Mouse (Mus musculus) left cerebral cortex, postnatal 10 days (tissue): Measurements from ENCODE around the gene Lrrc10b. TPM values are rescaled to one million over a fixed set of nuclear protein-coding genes. Genes with fewer than 3 reads are reported as not detected.

Experiments used
- DNase-seq, 2 experiments: peaks; one replicate each; pipeline ENCODE4 v3.0.0; 2021 to 2022; ENCODE audit warnings: low spot score in 2 of 2, mixed read lengths in 1 of 2; ENCODE audit errors: extremely low spot score in 1 of 2
- intact Hi-C: fragments of 180-260 bp; cut with DNase I; formaldehyde crosslinking; loops from one replicate; pipeline ENCODE4 v1.15.1; 2025
- total RNA-seq, 2 experiments: library from RNA; stranded (reverse); gene quantifications; 2 replicates each; pipeline ENCODE4 v1.2.3; 2021

Gene Lrrc10b
- 10 to 100 TPM in 1 of 2 experiments, 1 to 10 TPM in 1; 8.7 to 13.3 TPM for total RNA-seq

- intact Hi-C loops = no loop called here
Observed at GRCm38 (mm10) chr19:10456752-10457483, at the start of gene Lrrc10b. Gene Lrrc10b, minus strand, starts transcription at chr19:10457473.

GRCm38 (mm10) chr19:10502571-10502970, 45.3 kb upstream of the Lrrc10b start:
- intact Hi-C loops = no loop called here
- DNase-seq = no peak

More at GRCm38 (mm10) chr19:10456752-10457483, at the start of gene Lrrc10b:
- DNase-seq = peak; percentile 55 to 82

GRCm38 (mm10) chr19:10500581-10500980, 43.3 kb upstream of the Lrrc10b start:
- no peak for DNase-seq
- intact Hi-C loops = no loop called here

GRCm38 (mm10) chr19:10497512-10498160, 40.4 kb upstream of the Lrrc10b start:
- intact Hi-C loops = no loop called here
- no peak for DNase-seq

GRCm38 (mm10) chr19:10496976-10497375, 39.7 kb upstream of the Lrrc10b start:
- no peak for DNase-seq
- intact Hi-C loops = no loop called here

GRCm38 (mm10) chr19:10495670-10496069, 38.4 kb upstream of the Lrrc10b start:
- intact Hi-C loops = no loop called here
- no peak for DNase-seq

- intact Hi-C loops = loop anchor here (5.0 to 10.0 kb wide), 2 partner anchors 154 to 232 kb away; no protein-coding TSS in a partner anchor
- DNase-seq = peak; percentile 49 to 68
Observed at GRCm38 (mm10) chr19:10486264-10486738, 29.0 kb upstream of the Lrrc10b start.

GRCm38 (mm10) chr19:10482703-10483102, 25.4 kb upstream of the Lrrc10b start, which contains the start of gene Ppp1r32:
Gene Ppp1r32, minus strand, starts transcription at chr19:10482928.
- intact Hi-C loops = loop anchor here (1.0 to 10.0 kb wide), 2 partner anchors 33 to 228 kb away; no protein-coding TSS in a partner anchor
- no peak for DNase-seq

- no peak for DNase-seq
- intact Hi-C loops = no loop called here
Observed at GRCm38 (mm10) chr19:10479541-10479940, 22.3 kb upstream of the Lrrc10b start.

- intact Hi-C loops = no loop called here
- no peak for DNase-seq
Observed at GRCm38 (mm10) chr19:10473779-10474178, 16.5 kb upstream of the Lrrc10b start.

- DNase-seq = peak in 1 of 2 experiments; percentile 24
- intact Hi-C loops = no loop called here
Observed at GRCm38 (mm10) chr19:10472958-10473357, 15.7 kb upstream of the Lrrc10b start.

GRCm38 (mm10) chr19:10469171-10469658, 11.9 kb upstream of the Lrrc10b start:
- no peak for DNase-seq
- intact Hi-C loops = no loop called here

- no peak for DNase-seq
- intact Hi-C loops = no loop called here
Observed at GRCm38 (mm10) chr19:10464427-10464826, 7.2 kb upstream of the Lrrc10b start.

- intact Hi-C loops = no loop called here
- DNase-seq = no peak
Observed at GRCm38 (mm10) chr19:10461584-10461983, 4.3 kb upstream of the Lrrc10b start.

GRCm38 (mm10) chr19:10459907-10460306, 2.6 kb upstream of the Lrrc10b start:
- intact Hi-C loops = no loop called here
- no peak for DNase-seq

- peak in 1 of 2 experiments; percentile 64 for DNase-seq
- intact Hi-C loops = no loop called here
Observed at GRCm38 (mm10) chr19:10458096-10458495, 823 bp upstream of the Lrrc10b start.

GRCm38 (mm10) chr19:10457484-10457800, 169 bp upstream of the Lrrc10b start:
- DNase-seq = peak in 1 of 2 experiments; percentile 82
- intact Hi-C loops = no loop called here

- DNase-seq = no peak
- intact Hi-C loops = no loop called here
Observed at GRCm38 (mm10) chr19:10455437-10455806, 1.9 kb downstream of the Lrrc10b start.

- DNase-seq = peak in 1 of 2 experiments; percentile 39
- intact Hi-C loops = no loop called here
Observed at GRCm38 (mm10) chr19:10454718-10455436, 2.4 kb downstream of the Lrrc10b start.
